Mouse (Mus musculus) kidney, postnatal 36 days (tissue): ENCODE measurements around the gene Gm884.
"Not testable (repeated sequence)": the region's sequence is repeated elsewhere in the genome, so short reads cannot be mapped to it uniquely, and the experiment has no call there.

ENCODE experiments used
- DNase-seq, 2 experiments: peaks; one replicate each; pipeline ENCODE4 v3.0.0; 2021 to 2022; ENCODE audit warnings: mixed read lengths in 2 of 2

The Gm884 gene

DNA sequence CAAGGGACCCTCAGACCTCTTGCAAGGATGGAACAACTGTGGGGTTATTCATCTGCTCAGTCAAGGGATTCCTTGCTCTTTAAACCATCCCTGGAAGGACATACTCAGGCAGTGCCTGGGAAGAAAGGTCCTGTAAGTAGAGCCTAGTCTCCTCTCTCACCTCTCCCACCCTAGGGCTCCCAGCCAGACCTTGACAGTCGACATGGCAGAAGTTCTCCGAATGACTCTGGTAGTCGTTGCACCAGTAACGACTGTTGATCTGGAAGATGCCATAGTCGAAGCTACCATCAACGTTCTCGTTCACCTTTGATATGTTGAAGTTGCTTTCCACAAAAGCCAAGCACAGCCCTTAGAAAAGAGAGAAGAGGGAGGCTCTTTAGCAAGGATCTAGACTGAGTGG lies 13.9 kb upstream of the Gm884 start:
- DNase-seq, result no peak

DNA sequence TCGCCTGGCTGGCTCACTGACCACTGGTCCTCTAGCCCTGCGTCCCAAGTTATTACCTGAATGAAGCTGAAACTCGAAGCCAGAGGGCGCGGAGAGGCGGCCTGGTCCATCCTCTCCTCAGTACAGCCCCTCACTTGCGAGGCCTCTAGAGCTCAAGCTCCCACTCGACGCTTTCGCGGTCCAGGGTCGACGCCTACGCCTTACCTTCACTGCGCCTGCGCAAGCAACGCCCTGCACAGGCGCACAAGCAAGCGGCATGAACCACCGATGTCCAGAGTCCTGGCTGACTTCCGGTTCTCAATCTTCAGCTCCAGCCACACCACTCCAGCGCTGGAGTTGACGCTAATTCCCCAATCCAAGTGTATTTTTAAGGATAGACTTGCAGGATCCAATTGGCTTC lies 6.5 kb upstream of the Gm884 start:
- no peak for DNase-seq

DNA sequence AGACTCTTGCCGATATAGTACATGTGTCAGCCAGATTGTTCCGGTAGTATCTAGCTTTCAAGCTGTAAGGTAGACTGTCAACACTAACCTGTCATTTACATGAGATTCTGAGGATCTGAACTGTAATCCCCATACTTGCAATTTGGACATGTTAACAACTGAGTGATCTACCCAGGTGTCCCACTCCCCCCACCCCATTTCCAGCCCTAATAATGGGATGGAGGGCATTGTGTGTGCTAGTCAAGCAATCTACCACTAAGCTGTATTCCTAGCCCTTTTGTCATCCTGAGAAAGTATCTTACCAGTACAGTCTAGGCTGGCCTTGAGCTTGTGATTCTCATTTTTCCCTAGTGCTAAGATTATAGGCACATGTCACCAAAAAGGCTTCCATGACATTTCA lies 10.2 kb downstream of the Gm884 start:
- DNase-seq, result no peak

DNA sequence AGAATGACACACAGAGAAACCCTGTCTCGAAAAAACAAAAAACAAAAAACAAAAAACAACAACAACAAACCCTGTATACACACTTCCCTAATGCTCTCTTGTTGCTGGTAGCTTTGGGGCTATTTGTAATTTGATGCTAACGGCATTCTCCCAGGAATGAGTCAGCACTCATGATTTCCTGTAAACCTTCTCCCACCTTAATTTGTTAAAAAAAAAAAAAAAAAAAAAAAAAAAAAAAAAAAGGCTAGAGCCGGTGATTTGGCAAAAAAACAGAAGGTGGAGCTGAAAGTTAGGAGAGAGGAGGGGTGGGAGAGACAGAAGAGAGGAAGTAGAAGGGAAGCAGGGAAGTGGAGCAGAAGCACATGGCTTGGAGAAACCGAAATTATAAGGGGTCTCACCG lies 14.3 kb downstream of the Gm884 start:
- no peak for DNase-seq

DNA sequence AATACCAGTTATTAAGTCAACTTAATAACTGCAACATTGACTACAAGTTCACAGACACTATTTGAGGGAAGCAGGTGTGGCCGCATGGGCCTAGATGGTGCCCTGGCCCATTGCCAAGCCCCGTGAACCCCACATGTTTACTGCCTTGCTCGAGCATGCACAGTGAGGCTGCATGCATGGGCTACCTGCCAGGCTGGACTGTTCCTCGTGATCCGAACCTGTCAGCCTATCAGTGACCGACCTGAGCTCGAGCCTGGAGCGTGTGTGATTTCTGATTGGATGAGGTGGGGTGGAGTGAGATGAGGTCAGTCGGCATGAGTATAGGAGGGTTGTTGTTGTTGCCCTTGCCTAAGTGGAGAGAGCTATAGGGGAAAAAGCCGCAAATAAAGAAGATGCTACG lies 42.6 kb downstream of the Gm884 start:
- DNase-seq, result no peak

DNA sequence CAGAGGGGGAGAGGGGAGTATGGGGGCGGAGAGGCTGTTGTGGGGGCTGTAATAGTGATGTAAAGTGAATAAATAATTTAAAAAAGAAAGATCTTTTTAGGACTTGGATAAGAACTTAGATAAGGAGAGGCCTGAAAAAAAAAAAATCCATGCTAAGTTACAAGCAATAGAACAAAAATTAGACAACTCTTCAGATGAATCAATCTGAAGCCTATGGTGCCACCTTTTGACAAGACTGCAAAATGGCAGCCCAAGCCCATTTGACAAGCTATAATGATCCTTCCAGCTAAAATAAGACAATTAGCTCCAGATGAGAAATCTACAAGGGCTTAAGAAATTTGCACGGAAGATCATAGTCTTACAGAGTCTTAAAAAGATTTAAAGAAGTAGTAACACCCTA lies 64.9 kb downstream of the Gm884 start:
- DNase-seq, result peak; percentile 20 to 44

DNA sequence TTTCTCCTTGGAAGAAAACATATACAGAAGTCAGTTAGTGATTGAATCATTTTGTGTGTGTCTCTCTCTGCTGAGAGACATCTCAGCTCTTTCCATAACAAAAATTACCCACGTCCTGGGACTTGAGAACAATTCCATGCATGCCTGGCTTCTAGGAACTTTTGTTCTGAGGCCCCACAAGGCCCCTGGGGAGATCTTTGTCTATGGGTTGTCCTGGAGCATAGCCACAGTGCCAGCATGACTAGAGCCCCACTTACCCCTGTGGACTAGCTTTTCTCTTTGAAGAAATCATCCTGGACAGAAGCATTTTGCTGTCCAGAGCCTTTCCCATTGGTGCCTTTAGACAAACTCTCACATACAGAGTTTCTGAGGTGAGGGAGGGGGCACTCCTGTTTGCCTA lies 86.0 kb downstream of the Gm884 start:
- DNase-seq, result not testable (repeated sequence)

DNA sequence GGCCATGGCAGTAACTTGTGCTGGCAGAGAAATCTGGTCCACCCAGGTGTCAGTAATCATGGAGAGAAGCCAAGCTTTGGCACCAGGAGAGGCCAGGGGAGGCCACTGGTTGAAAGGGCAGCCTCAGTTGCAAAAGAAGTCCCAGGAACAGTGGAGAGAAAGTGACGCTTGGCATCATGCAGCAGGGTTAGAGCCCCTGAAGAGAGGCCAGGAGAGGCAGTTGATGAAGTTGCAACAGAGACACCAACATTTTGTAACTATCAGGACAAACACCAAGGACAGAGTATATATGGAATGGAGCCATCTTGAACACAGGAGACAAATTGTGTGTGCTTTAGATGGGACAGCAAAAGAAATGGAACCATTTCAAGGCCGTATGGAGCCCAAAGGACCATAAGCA lies 108.8 kb downstream of the Gm884 start:
- DNase-seq, result no peak

DNA sequence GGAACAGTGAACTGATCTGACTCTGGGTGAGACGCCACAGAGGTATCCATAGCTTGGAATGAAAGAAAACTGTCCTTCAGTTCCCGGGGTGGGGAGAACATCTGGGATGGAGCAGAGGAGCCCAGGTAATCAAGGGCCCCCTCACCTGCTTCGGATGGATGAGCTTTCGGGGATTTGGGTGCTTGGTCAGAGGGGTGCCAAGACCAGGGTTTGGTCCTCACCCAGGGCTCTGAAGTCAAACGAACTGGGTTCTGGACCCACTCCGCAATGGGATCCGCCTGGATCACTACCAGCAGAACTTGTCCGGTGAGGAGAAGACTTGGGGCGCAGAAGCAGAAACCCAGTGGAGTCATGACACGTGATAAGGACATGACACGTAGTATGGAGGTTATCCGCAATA lies 116.4 kb downstream of the Gm884 start, which contains the start of gene Lrrc37a:
TSS of gene Lrrc37a (minus strand) at position 101 of the 400 bp plus-strand sequence.
- no peak for DNase-seq
